Mouse (Mus musculus): Measurements from ENCODE around the gene Zfp866. TPM values are rescaled to one million over a fixed set of nuclear protein-coding genes. Genes with fewer than 3 reads are reported as not detected.

Gene Zfp866
- total RNA-seq, 1 experiment from 2014 or later: 21.6 TPM

- DNase-seq: no peak
Measured at GRCm38 (mm10) chr8:69797661-69798060, 6.7 kb upstream of the Zfp866 start.

- no peak for DNase-seq
Measured at GRCm38 (mm10) chr8:69796721-69797345, 5.9 kb upstream of the Zfp866 start.

GRCm38 (mm10) chr8:69794901-69795300 lies 3.9 kb upstream of the Zfp866 start:
- DNase-seq: no peak

GRCm38 (mm10) chr8:69794096-69794495 lies 3.1 kb upstream of the Zfp866 start:
- no peak for DNase-seq

GRCm38 (mm10) chr8:69793666-69794065 lies 2.7 kb upstream of the Zfp866 start:
- no peak for DNase-seq

- peak; percentile 67 for DNase-seq
Measured at GRCm38 (mm10) chr8:69791415-69792068, 564 bp upstream of the Zfp866 start.

- DNase-seq: no peak
Measured at GRCm38 (mm10) chr8:69790364-69790763, 614 bp downstream of the Zfp866 start.

GRCm38 (mm10) chr8:69789731-69790130 lies 1.2 kb downstream of the Zfp866 start:
- DNase-seq: no peak

GRCm38 (mm10) chr8:69789105-69789504 lies 1.9 kb downstream of the Zfp866 start:
- no peak for DNase-seq

GRCm38 (mm10) chr8:69777111-69777510 lies 13.9 kb downstream of the Zfp866 start:
- no peak for DNase-seq

- DNase-seq: no peak
Measured at GRCm38 (mm10) chr8:69775149-69775534, 15.8 kb downstream of the Zfp866 start.

GRCm38 (mm10) chr8:69774503-69775148 lies 16.4 kb downstream of the Zfp866 start, which contains the start of gene Gm20422:
Gm20422 (minus strand) TSS chr8:69774886.
- peak; percentile 92 for DNase-seq

GRCm38 (mm10) chr8:69772106-69772505 lies 18.9 kb downstream of the Zfp866 start:
- no peak for DNase-seq

GRCm38 (mm10) chr8:69771221-69771620 lies 19.8 kb downstream of the Zfp866 start:
- DNase-seq: no peak

GRCm38 (mm10) chr8:69761814-69762445 lies 29.0 kb downstream of the Zfp866 start:
- no peak for DNase-seq

GRCm38 (mm10) chr8:69758316-69758715 lies 32.7 kb downstream of the Zfp866 start:
- no peak for DNase-seq

GRCm38 (mm10) chr8:69752437-69752836 lies 38.5 kb downstream of the Zfp866 start:
- DNase-seq: no peak

- peak; percentile 97 for DNase-seq
Measured at GRCm38 (mm10) chr8:69749544-69750454, 41.2 kb downstream of the Zfp866 start, which contains the start of gene Zfp963. Zfp963 (minus strand) TSS chr8:69749970.

- DNase-seq: no peak
Measured at GRCm38 (mm10) chr8:69741231-69741630, 49.7 kb downstream of the Zfp866 start.

GRCm38 (mm10) chr8:69740763-69741162 lies 50.2 kb downstream of the Zfp866 start:
- DNase-seq: no peak

- no peak for DNase-seq
Measured at GRCm38 (mm10) chr8:69735495-69735894, 55.5 kb downstream of the Zfp866 start.

GRCm38 (mm10) chr8:69717232-69717580 lies 73.8 kb downstream of the Zfp866 start:
- no peak for DNase-seq

All from adrenal gland, postnatal 14 days (tissue).